Mouse (Mus musculus): ENCODE results near the gene Pisd.

DNA sequence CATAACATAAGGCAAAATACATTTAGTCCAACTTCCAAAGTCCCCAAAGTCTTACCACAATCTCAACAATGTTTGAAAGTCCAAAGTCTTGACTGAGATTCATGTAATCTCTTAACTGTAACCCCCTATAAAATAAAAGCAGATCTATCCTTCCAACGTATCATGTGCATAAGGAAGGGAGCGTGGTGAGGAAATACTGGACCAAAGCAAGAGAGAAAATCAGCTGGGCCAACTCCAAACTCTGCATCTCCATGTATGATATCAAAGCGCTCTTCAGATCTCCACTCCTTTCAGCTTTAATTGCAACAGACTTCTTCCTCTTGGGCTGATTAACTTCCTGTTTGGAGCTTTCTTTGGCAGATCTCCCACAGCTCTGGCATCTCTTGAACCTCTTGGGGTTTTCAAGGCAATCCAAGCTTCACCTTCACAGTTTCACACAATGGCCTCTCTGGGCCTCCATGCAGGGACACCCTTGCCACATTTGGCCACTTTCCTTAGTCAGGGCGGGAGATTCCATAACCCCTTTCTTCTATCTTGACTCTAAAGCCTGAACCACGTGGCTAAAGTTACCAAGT, 23.8 kb downstream of the Pisd start:
- TF ChIP-seq CTCF (IDR thresholded peaks at IDR 0.05), result no peak
- TF ChIP-seq POLR2A (IDR thresholded peaks at IDR 0.05; ENCODE audit: insufficient read depth, low read depth, low read length), result peak; percentile 39; the same call in 1 of the 2 replicates
- no peak for TF ChIP-seq EP300 (IDR thresholded peaks at IDR 0.05; ENCODE audit: insufficient read depth, low read depth, low read length)
